Mouse (Mus musculus): ENCODE results near the gene Oas1c.

DNA sequence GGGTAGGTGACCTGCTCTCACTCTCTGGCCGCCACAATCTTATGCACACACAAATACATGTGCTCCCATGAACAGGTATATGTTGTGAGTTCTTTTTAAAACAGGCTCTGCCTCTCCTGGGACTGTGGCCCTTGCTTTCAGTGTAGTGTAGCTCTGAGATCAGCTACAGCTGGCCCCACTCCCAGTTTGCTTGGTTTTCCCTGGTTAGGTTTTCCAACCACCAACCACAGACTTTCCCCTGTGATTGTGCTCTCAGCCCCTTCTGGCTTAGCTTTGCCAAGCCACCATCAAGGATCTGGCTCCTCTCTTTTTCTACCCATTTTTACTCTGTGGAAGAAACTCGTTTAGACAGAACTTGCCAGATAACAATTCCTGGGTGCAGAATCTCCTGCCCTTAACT, 8.7 kb downstream of the Oas1c start:
- TF ChIP-seq CTCF (IDR thresholded peaks at IDR 0.05; ENCODE audit: borderline replicate concordance, insufficient read depth, low read depth, low read length) (no peak), POLR2A (IDR thresholded peaks at IDR 0.05; ENCODE audit: borderline replicate concordance, insufficient read depth, low read length) (no peak)

All from cerebellum, adult 2 months (tissue).